Mouse (Mus musculus) G1E (cell line): ENCODE results near the gene Rasgrp1.

ENCODE experiments used
- CTCF ChIP-seq: IDR thresholded peaks from 2 replicates; pipeline ENCODE4 v1.5.1; 2012; ENCODE audit warnings: low read depth, low read length, inconsistent platforms, mixed read lengths
- POLR2AphosphoS5 ChIP-seq: IDR thresholded peaks from 2 replicates; pipeline ENCODE4 v1.6.1; 2012; ENCODE audit warnings: low read depth, low read length, inconsistent platforms; ENCODE audit not compliant: insufficient replicate concordance

- TF ChIP-seq CTCF, result no peak
- TF ChIP-seq POLR2AphosphoS5, result no peak
Observed at GRCm38 (mm10) chr2:117350138-117350537, 7.3 kb upstream of the Rasgrp1 start.
